Mouse (Mus musculus): ENCODE measurements around the gene Sun1. TPM values are rescaled to one million over a fixed set of nuclear protein-coding genes. Genes with fewer than 3 reads are reported as not detected.

Gene Sun1
- polyA plus RNA-seq, 1 experiment = 65.3 TPM

DNA sequence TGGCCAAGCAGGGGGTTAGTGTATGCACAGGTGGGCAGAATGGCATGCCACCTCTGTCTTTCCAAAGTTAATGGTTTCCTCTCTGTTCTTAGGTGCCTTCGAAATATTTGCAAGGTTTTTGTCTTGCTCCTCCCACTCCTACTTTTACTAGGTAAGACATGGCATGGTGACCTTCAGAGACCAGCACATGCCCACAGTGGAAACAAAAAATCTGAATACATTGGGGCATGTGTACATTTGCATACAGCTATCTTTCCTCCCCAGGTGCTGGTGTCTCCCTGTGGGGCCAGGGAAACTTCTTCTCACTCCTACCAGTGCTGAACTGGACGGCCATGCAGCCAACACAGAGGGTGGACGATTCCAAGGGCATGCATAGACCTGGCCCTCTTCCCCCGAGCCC is 34.0 kb downstream of the Sun1 start:
- WGBS = 92% methylated on average over 4 of the region's 4 CpGs

DNA sequence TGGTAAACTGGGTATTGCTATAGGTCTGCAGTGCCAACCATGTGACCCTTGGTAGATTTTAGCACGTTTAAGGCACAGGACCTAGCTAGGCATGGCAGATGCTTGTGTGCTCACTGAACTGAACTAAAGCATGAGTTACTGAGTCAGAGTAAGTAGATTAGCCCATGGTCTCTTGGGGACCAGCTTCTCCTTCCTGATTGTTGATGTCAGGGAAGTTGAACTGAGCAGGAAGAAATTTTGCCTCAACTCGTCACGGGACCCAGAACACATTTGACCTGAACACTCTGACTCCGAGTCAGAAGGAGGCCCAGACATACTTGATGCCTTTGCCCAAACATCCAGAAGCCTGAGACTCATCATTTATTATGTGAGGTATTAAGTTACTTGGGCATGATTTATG is 37.0 kb downstream of the Sun1 start:
- H3K27me3 ChIP-seq (ENCODE audit: control insufficient read depth, insufficient read depth, low read length) = no peaks in the 10 kb centered on the region
- TF ChIP-seq POLR2A (IDR thresholded peaks at IDR 0.05; ENCODE audit: borderline replicate concordance, insufficient read depth, low read length) (no peak), CTCF (IDR thresholded peaks at IDR 0.05; ENCODE audit: borderline replicate concordance, insufficient read depth, low read depth, low read length) (no peak)
- WGBS = 83% methylated on average over 4 of the region's 4 CpGs

More for the DNA sequence above, 34.0 kb downstream of the Sun1 start:
- H3K27ac ChIP-seq (ENCODE audit: insufficient read depth, low read length) = no peak overlapping the region
- H3K4me1 ChIP-seq (ENCODE audit: control insufficient read depth, insufficient read depth, low read length) = no peaks in the 10 kb centered on the region
- H3K27me3 ChIP-seq (ENCODE audit: control insufficient read depth, insufficient read depth, low read length) = no peaks in the 10 kb centered on the region
- no peak overlapping the region for H3K4me3 ChIP-seq (replicated peaks; ENCODE audit: insufficient read depth, low read depth, low read length)
- TF ChIP-seq CTCF (IDR thresholded peaks at IDR 0.05; ENCODE audit: borderline replicate concordance, insufficient read depth, low read depth, low read length) = no peak
- no peak for TF ChIP-seq POLR2A (IDR thresholded peaks at IDR 0.05; ENCODE audit: borderline replicate concordance, insufficient read depth, low read length)
- DNase-seq = no peak

DNA sequence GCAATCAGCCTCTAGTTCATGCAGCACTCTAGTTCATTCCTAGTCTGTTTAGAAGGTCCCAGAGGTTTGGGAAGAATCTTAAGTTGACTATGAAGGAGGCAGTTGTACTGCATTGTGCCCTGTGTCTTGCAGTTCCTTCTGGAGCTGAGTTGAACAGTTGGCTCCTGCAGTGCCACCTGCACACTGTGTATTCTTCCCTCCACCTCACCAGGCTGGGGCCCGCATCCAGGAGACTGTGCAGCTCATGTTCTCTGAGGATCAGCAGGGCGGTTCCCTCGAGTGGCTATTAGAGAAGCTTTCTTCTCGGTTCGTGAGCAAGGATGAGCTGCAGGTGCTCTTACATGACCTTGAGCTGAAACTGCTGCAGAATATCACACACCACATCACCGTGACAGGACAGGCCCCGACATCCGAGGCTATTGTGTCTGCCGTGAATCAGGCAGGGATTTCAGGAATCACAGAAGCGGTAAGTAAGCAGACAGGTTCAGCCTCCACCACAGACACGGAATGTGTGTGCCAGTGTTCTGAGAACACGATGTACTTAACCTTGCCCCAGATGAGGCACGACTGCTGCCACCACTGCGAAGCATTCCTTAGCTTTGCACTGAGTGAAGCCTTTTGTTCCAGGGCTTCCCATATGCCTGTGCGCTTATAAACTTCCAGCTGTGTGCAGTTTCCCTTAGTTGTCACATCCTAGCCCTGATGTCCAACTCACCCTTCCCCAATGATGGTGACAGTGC is 40.8 kb downstream of the Sun1 start:
- no peak for TF ChIP-seq POLR2A (IDR thresholded peaks at IDR 0.05; ENCODE audit: borderline replicate concordance, insufficient read depth, low read length)
- no peak for TF ChIP-seq CTCF (IDR thresholded peaks at IDR 0.05; ENCODE audit: borderline replicate concordance, insufficient read depth, low read depth, low read length)
- no peak overlapping the region for H3K4me3 ChIP-seq (replicated peaks; ENCODE audit: insufficient read depth, low read depth, low read length)
- H3K27me3 ChIP-seq (ENCODE audit: control insufficient read depth, insufficient read depth, low read length) = no peaks in the 10 kb centered on the region
- 89% methylated on average over 15 of the region's 15 CpGs for WGBS
- H3K4me1 ChIP-seq (ENCODE audit: control insufficient read depth, insufficient read depth, low read length) = no peaks in the 10 kb centered on the region
- no peak overlapping the region for H3K27ac ChIP-seq (ENCODE audit: insufficient read depth, low read length)
- no peak for DNase-seq

More for the DNA sequence above, 37.0 kb downstream of the Sun1 start:
- Histone ChIP-seq H3K4me1 (ENCODE audit: control insufficient read depth, insufficient read depth, low read length) (no peaks in the 10 kb centered on the region), H3K4me3 (replicated peaks; ENCODE audit: insufficient read depth, low read depth, low read length) (no peak overlapping the region), H3K27ac (ENCODE audit: insufficient read depth, low read length) (no peak overlapping the region)
- no peak for DNase-seq

DNA sequence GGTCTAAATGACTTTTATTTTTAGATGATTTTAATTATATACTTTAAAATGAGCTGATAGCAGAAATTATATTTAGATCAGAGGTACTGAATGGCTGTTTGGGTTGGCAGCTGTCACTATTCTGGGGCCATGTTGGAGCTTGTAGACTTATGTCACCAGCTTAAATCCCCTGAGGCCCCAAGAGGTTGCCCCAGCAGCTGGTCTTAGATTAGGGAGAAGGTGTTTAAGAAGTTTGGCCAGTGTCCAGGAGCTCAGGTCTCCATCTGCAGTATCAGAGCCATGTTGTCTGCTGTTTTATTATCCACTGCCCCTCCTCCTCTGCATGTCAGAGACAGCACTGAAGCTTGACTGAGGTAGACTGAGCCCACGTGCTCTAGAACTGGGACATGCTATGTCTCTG is 42.9 kb downstream of the Sun1 start:
- Histone ChIP-seq H3K27ac (ENCODE audit: insufficient read depth, low read length) (no peak overlapping the region), H3K4me1 (ENCODE audit: control insufficient read depth, insufficient read depth, low read length) (no peaks in the 10 kb centered on the region), H3K4me3 (replicated peaks; ENCODE audit: insufficient read depth, low read depth, low read length) (no peak overlapping the region), H3K27me3 (ENCODE audit: control insufficient read depth, insufficient read depth, low read length) (no peaks in the 10 kb centered on the region)
- no peak for DNase-seq
- WGBS = 71% methylated on average over 1 of the region's 1 CpGs
- no peak for TF ChIP-seq CTCF (IDR thresholded peaks at IDR 0.05; ENCODE audit: borderline replicate concordance, insufficient read depth, low read depth, low read length)
- no peak for TF ChIP-seq POLR2A (IDR thresholded peaks at IDR 0.05; ENCODE audit: borderline replicate concordance, insufficient read depth, low read length)

DNA sequence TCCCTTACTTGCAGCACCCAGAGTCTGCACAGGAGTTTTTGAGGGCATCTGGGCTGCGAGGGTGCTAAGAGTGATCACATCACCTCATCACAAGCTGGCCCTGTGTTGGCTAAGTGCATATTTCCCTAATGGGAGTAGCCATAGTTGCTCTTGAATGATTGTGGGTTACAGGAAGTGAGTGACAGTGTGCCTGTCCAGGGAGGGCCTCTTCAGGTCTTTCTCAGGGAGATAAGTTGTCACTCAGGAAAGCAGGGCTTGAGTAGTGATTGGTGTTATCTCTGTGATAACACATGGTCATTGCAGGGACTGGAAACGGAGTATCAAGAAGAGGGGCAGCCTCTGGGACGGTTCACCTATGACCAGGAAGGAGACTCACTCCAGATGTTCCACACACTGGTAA is 47.3 kb downstream of the Sun1 start:
- no peaks in the 10 kb centered on the region for H3K4me1 ChIP-seq (ENCODE audit: control insufficient read depth, insufficient read depth, low read length)
- 90% methylated on average over 3 of the region's 3 CpGs for WGBS
- DNase-seq = no peak
- TF ChIP-seq POLR2A (IDR thresholded peaks at IDR 0.05; ENCODE audit: borderline replicate concordance, insufficient read depth, low read length) = no peak
- H3K27me3 ChIP-seq (ENCODE audit: control insufficient read depth, insufficient read depth, low read length) = no peaks in the 10 kb centered on the region
- no peak overlapping the region for H3K27ac ChIP-seq (ENCODE audit: insufficient read depth, low read length)
- H3K4me3 ChIP-seq (replicated peaks; ENCODE audit: insufficient read depth, low read depth, low read length) = no peak overlapping the region

DNA sequence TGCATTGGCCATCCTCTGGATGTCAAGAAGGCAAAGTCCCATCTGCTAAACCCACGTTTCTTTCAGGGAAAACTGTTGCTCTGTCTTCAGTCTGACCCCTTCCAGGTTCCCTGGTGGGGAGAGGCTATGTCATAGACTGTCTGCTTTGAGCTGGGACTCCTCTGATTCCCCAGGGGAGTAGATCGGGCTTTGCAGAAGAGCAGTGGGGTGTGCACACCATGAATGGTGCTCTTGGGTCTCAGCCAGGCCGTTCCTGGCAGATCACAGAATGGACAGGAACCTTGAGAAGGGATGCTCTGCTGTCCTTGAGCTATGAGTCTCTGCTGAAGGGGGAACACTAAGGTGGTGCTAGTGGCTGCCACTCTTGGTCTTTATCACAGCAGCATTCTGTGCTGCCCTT is 48.4 kb downstream of the Sun1 start:
- TF ChIP-seq POLR2A (IDR thresholded peaks at IDR 0.05; ENCODE audit: borderline replicate concordance, insufficient read depth, low read length) = no peak
- no peak for TF ChIP-seq CTCF (IDR thresholded peaks at IDR 0.05; ENCODE audit: borderline replicate concordance, insufficient read depth, low read depth, low read length)
- WGBS = 22% methylated on average over 3 of the region's 3 CpGs
- no peak for DNase-seq
- Histone ChIP-seq H3K27ac (ENCODE audit: insufficient read depth, low read length) (no peak overlapping the region), H3K27me3 (ENCODE audit: control insufficient read depth, insufficient read depth, low read length) (no peaks in the 10 kb centered on the region), H3K4me1 (ENCODE audit: control insufficient read depth, insufficient read depth, low read length) (peaks cover 4% of the 10 kb centered on the region; the same call in 1 of the 2 replicates), H3K4me3 (replicated peaks; ENCODE audit: insufficient read depth, low read depth, low read length) (no peak overlapping the region)

DNA sequence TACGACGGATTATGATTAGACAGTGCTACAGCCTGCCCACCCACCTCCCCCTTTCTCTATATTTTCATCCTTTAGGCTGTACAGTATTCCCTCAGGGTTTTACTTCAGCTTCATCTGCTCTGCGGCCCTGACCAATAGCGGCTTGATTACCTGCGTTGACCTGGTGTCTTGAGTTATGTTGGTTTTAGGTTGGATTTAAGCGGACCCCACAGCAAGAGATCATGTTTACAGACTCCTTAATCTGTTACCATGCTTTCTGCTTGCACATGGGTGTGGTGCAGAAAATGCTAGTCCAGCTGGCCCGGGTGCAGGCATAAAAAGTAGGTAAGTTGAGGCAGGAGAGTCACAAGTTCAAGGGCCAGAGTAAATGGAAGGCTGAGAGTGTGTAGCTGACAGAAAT is 50.8 kb downstream of the Sun1 start:
- TF ChIP-seq POLR2A (IDR thresholded peaks at IDR 0.05; ENCODE audit: borderline replicate concordance, insufficient read depth, low read length) (no peak), CTCF (IDR thresholded peaks at IDR 0.05; ENCODE audit: borderline replicate concordance, insufficient read depth, low read depth, low read length) (no peak)
- peaks cover 17% of the 10 kb centered on the region for H3K4me1 ChIP-seq (ENCODE audit: control insufficient read depth, insufficient read depth, low read length)
- no peak for DNase-seq
- peak overlapping the region; percentile 58; the same call in 1 of the 2 replicates for H3K27ac ChIP-seq (ENCODE audit: insufficient read depth, low read length)
- no peaks in the 10 kb centered on the region for H3K27me3 ChIP-seq (ENCODE audit: control insufficient read depth, insufficient read depth, low read length)
- 84% methylated on average over 7 of the region's 7 CpGs for WGBS
- H3K4me3 ChIP-seq (replicated peaks; ENCODE audit: insufficient read depth, low read depth, low read length) = no peak overlapping the region

DNA sequence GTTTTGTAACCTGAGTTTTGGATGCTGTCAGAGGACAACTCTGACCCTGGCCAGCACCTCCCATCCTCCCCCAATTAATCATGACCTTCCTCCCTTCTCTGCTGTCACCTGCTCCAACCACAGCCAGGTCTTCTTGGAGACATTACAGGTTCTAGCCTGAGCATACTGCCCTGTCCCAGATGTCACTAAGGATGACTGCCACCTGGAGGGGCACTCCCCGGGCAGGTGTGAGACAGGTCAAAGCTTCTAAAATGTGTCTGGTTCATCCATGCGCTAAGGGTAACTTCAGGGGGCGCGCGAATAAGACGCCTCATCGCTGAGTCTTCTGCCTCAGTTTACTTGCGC is 51.3 kb downstream of the Sun1 start:
- TF ChIP-seq POLR2A (IDR thresholded peaks at IDR 0.05; ENCODE audit: borderline replicate concordance, insufficient read depth, low read length) = no peak
- TF ChIP-seq CTCF (IDR thresholded peaks at IDR 0.05; ENCODE audit: borderline replicate concordance, insufficient read depth, low read depth, low read length) = no peak; the same call in 1 of the 2 replicates
- no peak for DNase-seq
- under 1% methylated on average over 8 of the region's 8 CpGs for WGBS
- H3K4me1 ChIP-seq (ENCODE audit: control insufficient read depth, insufficient read depth, low read length) = peaks cover 19% of the 10 kb centered on the region
- no peaks in the 10 kb centered on the region for H3K27me3 ChIP-seq (ENCODE audit: control insufficient read depth, insufficient read depth, low read length)
- H3K4me3 ChIP-seq (replicated peaks; ENCODE audit: insufficient read depth, low read depth, low read length) = peak overlapping the region; percentile 99
- peak overlapping the region; percentile 58 for H3K27ac ChIP-seq (ENCODE audit: insufficient read depth, low read length)

Measured in cerebellum, adult 2 months (tissue).